Mouse (Mus musculus) heart, postnatal 0 days (tissue): ENCODE results near the gene Rrp8. TPM values are rescaled to one million over a fixed set of nuclear protein-coding genes. Genes with fewer than 3 reads are reported as not detected.

Experiments used
- ATAC-seq: fragments of 200-750 bp; cut with Nextera tagmentation; 2 replicates; pipeline ENCODE4 v1.8.0; 2017; ENCODE audit warnings: low read depth, moderate number of reproducible peaks, moderate library complexity; ENCODE audit not compliant: insufficient read depth
- DNase-seq: peaks from one replicate; pipeline ENCODE4 v3.0.0-alpha.2; 2016; ENCODE audit warnings: low spot score
- H3K27ac ChIP-seq: fragments of 300-500 bp; sonication (generic); 2 replicates; pipeline ENCODE4 v1.5.1; 2014; ENCODE audit warnings: low read depth, mild to moderate bottlenecking
- H3K27me3 ChIP-seq: fragments of 300-500 bp; sonication (generic); 2 replicates; pipeline ENCODE4 v1.6.1; 2014; ENCODE audit warnings: low read length, mixed read lengths; ENCODE audit not compliant: control insufficient read depth, insufficient read depth
- H3K36me3 ChIP-seq: fragments of 300-500 bp; sonication (generic); replicated peaks from 2 replicates; pipeline ENCODE4 v1.6.1; 2014; ENCODE audit warnings: low read length, mixed read lengths; ENCODE audit not compliant: control insufficient read depth, insufficient read depth
- H3K4me1 ChIP-seq: fragments of 300-500 bp; sonication (generic); 2 replicates; pipeline ENCODE4 v1.6.1; 2014; ENCODE audit warnings: antibody characterized with exemption; ENCODE audit not compliant: control insufficient read depth, insufficient read depth
- H3K4me2 ChIP-seq: fragments of 300-500 bp; sonication (generic); 2 replicates; pipeline ENCODE4 v1.6.1; 2014; ENCODE audit warnings: low read depth, mild to moderate bottlenecking, low read length, moderate library complexity
- H3K4me3 ChIP-seq: fragments of 300-500 bp; sonication (generic); 2 replicates; pipeline ENCODE4 v1.5.1; 2014; ENCODE audit warnings: low read depth, low read length
- H3K9ac ChIP-seq: fragments of 300-500 bp; sonication (generic); replicated peaks from 2 replicates; pipeline ENCODE4 v1.6.1; 2014; ENCODE audit warnings: low read depth, low read length, mixed read lengths
- H3K9me3 ChIP-seq: fragments of 300-500 bp; sonication (generic); replicated peaks from 2 replicates; pipeline ENCODE4 v1.6.1; 2016; ENCODE audit warnings: low read length; ENCODE audit not compliant: control insufficient read depth
- CTCF ChIP-seq: IDR thresholded peaks from 2 replicates; pipeline ENCODE4 v1.5.1; 2016; ENCODE audit warnings: antibody characterized with exemption, control low read depth, low read depth
- EP300 ChIP-seq: IDR thresholded peaks from 2 replicates; pipeline ENCODE4 v1.6.1; 2016; ENCODE audit warnings: antibody characterized with exemption, low read depth
- WGBS: fragments of 180-500 bp; shearing (Covaris S2); extraction: QIAGEN DNeasy Blood & Tissue Kit; methylation state at CpG from one replicate; pipeline ENCODE4 v1.1.7; 2014; 5-methylcytosine and 5-hydroxymethylcytosine counted together
- polyA plus RNA-seq: library from polyadenylated mRNA; unstranded; fragments of >200 nt; fragmentation: Nextera tagmentation; extraction: Ambion mirVana; gene quantifications from 2 replicates; pipeline ENCODE4 v1.2.1, GENCODE M21; 2015
- total RNA-seq: library from RNA; depleted of rRNA; stranded (reverse); fragments of >200 nt; gene quantifications from 2 replicates; pipeline ENCODE4 v1.2.3, GENCODE M21; 2014; ENCODE audit warnings: low replicate concordance

Gene Rrp8
- total and polyA plus RNA-seq, 2 experiments from 2014 or later = 17.1 to 21.8 TPM

- Histone ChIP-seq H3K36me3 (no peaks in the 10 kb centered on the region), H3K4me3 (no peak overlapping the region), H3K27ac (no peak overlapping the region), H3K4me1 (no peaks in the 10 kb centered on the region), H3K27me3 (no peaks in the 10 kb centered on the region), H3K4me2 (no peak overlapping the region), H3K9ac (no peak overlapping the region), H3K9me3 (no peaks in the 10 kb centered on the region)
- no peak for ATAC-seq
- TF ChIP-seq CTCF (no peak), EP300 (no peak)
- WGBS = 51% methylated on average over 2 of the region's 2 CpGs
- no peak for DNase-seq
Measured at GRCm38 (mm10) chr7:105721916-105722315, 15.3 kb downstream of the Rrp8 start.

- no peaks in the 10 kb centered on the region for H3K9me3 ChIP-seq
- H3K4me3 ChIP-seq = no peak overlapping the region
- no peaks in the 10 kb centered on the region for H3K36me3 ChIP-seq
- no peak overlapping the region for H3K9ac ChIP-seq
- no peak for ATAC-seq
- H3K27ac ChIP-seq = no peak overlapping the region
- no peak for DNase-seq
- no peak overlapping the region for H3K4me2 ChIP-seq
- WGBS = 58% methylated on average over 3 of the region's 3 CpGs
- TF ChIP-seq CTCF (no peak), EP300 (no peak)
- H3K27me3 ChIP-seq = no peaks in the 10 kb centered on the region
- no peaks in the 10 kb centered on the region for H3K4me1 ChIP-seq
Measured at GRCm38 (mm10) chr7:105715366-105715765, 21.8 kb downstream of the Rrp8 start.

GRCm38 (mm10) chr7:105708733-105709132, 28.5 kb downstream of the Rrp8 start:
- TF ChIP-seq EP300 = no peak
- TF ChIP-seq CTCF = no peak
- Histone ChIP-seq H3K27ac (no peak overlapping the region), H3K27me3 (no peaks in the 10 kb centered on the region), H3K9me3 (no peaks in the 10 kb centered on the region), H3K4me3 (no peak overlapping the region), H3K36me3 (no peaks in the 10 kb centered on the region), H3K9ac (no peak overlapping the region), H3K4me1 (no peaks in the 10 kb centered on the region), H3K4me2 (no peak overlapping the region)
- WGBS = 75% methylated on average over 5 of the region's 5 CpGs
- DNase-seq (no peak), ATAC-seq (no peak)

GRCm38 (mm10) chr7:105703816-105704215, 33.4 kb downstream of the Rrp8 start:
- H3K27ac ChIP-seq = no peak overlapping the region
- H3K9me3 ChIP-seq = no peaks in the 10 kb centered on the region
- H3K9ac ChIP-seq = no peak overlapping the region
- DNase-seq (no peak), ATAC-seq (no peak)
- H3K36me3 ChIP-seq = no peaks in the 10 kb centered on the region
- TF ChIP-seq EP300 = no peak
- no peak for TF ChIP-seq CTCF
- no peaks in the 10 kb centered on the region for H3K4me1 ChIP-seq
- H3K27me3 ChIP-seq = no peaks in the 10 kb centered on the region
- no peak overlapping the region for H3K4me2 ChIP-seq
- H3K4me3 ChIP-seq = no peak overlapping the region
- WGBS = 80% methylated on average over 4 of the region's 4 CpGs

GRCm38 (mm10) chr7:105703184-105703583, 34.0 kb downstream of the Rrp8 start:
- H3K9me3 ChIP-seq = no peaks in the 10 kb centered on the region
- no peak overlapping the region for H3K27ac ChIP-seq
- TF ChIP-seq CTCF (no peak), EP300 (no peak)
- H3K4me1 ChIP-seq = no peaks in the 10 kb centered on the region
- no peaks in the 10 kb centered on the region for H3K27me3 ChIP-seq
- H3K4me2 ChIP-seq = no peak overlapping the region
- no peak overlapping the region for H3K9ac ChIP-seq
- ATAC-seq (no peak), DNase-seq (no peak)
- 80% methylated on average over 16 of the region's 16 CpGs for WGBS
- no peaks in the 10 kb centered on the region for H3K36me3 ChIP-seq
- H3K4me3 ChIP-seq = no peak overlapping the region

GRCm38 (mm10) chr7:105690875-105691274, 46.3 kb downstream of the Rrp8 start:
- ATAC-seq = no peak
- no peaks in the 10 kb centered on the region for H3K4me1 ChIP-seq
- no peak overlapping the region for H3K9ac ChIP-seq
- no peak for TF ChIP-seq CTCF
- H3K4me2 ChIP-seq = no peak overlapping the region
- H3K27me3 ChIP-seq = no peaks in the 10 kb centered on the region
- no peaks in the 10 kb centered on the region for H3K9me3 ChIP-seq
- no peak overlapping the region for H3K27ac ChIP-seq
- WGBS = 45% methylated on average over 1 of the region's 1 CpGs
- H3K4me3 ChIP-seq = no peak overlapping the region
- H3K36me3 ChIP-seq = no peaks in the 10 kb centered on the region
- DNase-seq = no peak
